Mouse (Mus musculus) liver, postnatal 0 days (tissue): Measurements from ENCODE around the gene 1700102P08Rik. TPM values are rescaled to one million over a fixed set of nuclear protein-coding genes. Genes with fewer than 3 reads are reported as not detected.

Source experiments
- ATAC-seq: fragments of 200-750 bp; cut with Nextera tagmentation; 2 replicates; pipeline ENCODE4 v1.8.0; 2017; ENCODE audit warnings: mild to moderate bottlenecking, moderate library complexity
- DNase-seq: peaks from one replicate; pipeline ENCODE4 v3.0.0-alpha.2; 2016
- H3K27ac ChIP-seq: fragments of 300-500 bp; sonication (generic); 2 replicates; pipeline ENCODE4 v1.5.1; 2014; ENCODE audit warnings: antibody characterized with exemption, moderate library complexity, mild to moderate bottlenecking, low read depth
- H3K27me3 ChIP-seq: fragments of 300-500 bp; sonication (generic); 2 replicates; pipeline ENCODE4 v1.6.1; 2014; ENCODE audit warnings: low read length, control low read depth, mixed read lengths; ENCODE audit not compliant: insufficient read depth
- H3K36me3 ChIP-seq: fragments of 300-500 bp; sonication (generic); replicated peaks from 2 replicates; pipeline ENCODE4 v1.6.1; 2014; ENCODE audit warnings: mild to moderate bottlenecking, control low read depth, low read length, moderate library complexity, mixed read lengths; ENCODE audit not compliant: insufficient read depth
- H3K4me1 ChIP-seq: fragments of 300-500 bp; sonication (generic); 2 replicates; pipeline ENCODE4 v1.6.1; 2014; ENCODE audit warnings: antibody characterized with exemption, mild to moderate bottlenecking, control low read depth; ENCODE audit not compliant: insufficient read depth
- H3K4me2 ChIP-seq: fragments of 300-500 bp; sonication (generic); 2 replicates; pipeline ENCODE4 v1.6.1; 2014; ENCODE audit warnings: low read depth, mild to moderate bottlenecking, low read length, moderate library complexity, mixed read lengths
- H3K4me3 ChIP-seq: fragments of 300-500 bp; sonication (generic); 2 replicates; pipeline ENCODE4 v1.5.1; 2014; ENCODE audit warnings: low read depth, low read length
- H3K9ac ChIP-seq: fragments of 300-500 bp; sonication (generic); replicated peaks from 2 replicates; pipeline ENCODE4 v1.6.1; 2014; ENCODE audit warnings: mild to moderate bottlenecking, moderate library complexity
- H3K9me3 ChIP-seq: fragments of 300-500 bp; sonication (generic); 2 replicates; pipeline ENCODE4 v1.6.1; 2016; ENCODE audit warnings: mild to moderate bottlenecking, control low read depth, low read length, mixed read lengths
- CTCF ChIP-seq: sonication (generic); IDR thresholded peaks from 2 replicates; pipeline ENCODE4 v1.5.1; 2016; ENCODE audit warnings: antibody characterized with exemption, low read depth
- EP300 ChIP-seq: IDR thresholded peaks from 2 replicates; pipeline ENCODE4 v1.6.1; 2016; ENCODE audit warnings: antibody characterized with exemption, low read depth, mild to moderate bottlenecking
- WGBS: fragments of 180-500 bp; shearing (Covaris S2); extraction: QIAGEN DNeasy Blood & Tissue Kit; methylation state at CpG from one replicate; pipeline ENCODE4 v1.1.7; 2014; ENCODE audit not compliant: insufficient replicate concordance; 5-methylcytosine and 5-hydroxymethylcytosine counted together
- polyA plus RNA-seq: library from polyadenylated mRNA; unstranded; fragments of >200 nt; fragmentation: Nextera tagmentation; extraction: Ambion mirVana; gene quantifications from 2 replicates; pipeline ENCODE4 v1.2.1, GENCODE M21; 2015

1700102P08Rik gene
- polyA plus RNA-seq, 1 experiment from 2014 or later = 0.14 TPM

- DNase-seq (no peak), ATAC-seq (no peak)
- TF ChIP-seq CTCF = no peak
- no peak for TF ChIP-seq EP300
- Histone ChIP-seq H3K4me1 (0 out of 2 replicates have a peak, but pooled peaks cover 3% of the 10 kb centered on the region), H3K36me3 (no peaks in the 10 kb centered on the region), H3K4me2 (no peak within 1 kb of the TSS), H3K27me3 (no peaks in the 10 kb centered on the region), H3K9me3 (no peaks in the 10 kb centered on the region), H3K9ac (no peak within 1 kb of the TSS), H3K4me3 (no peak within 1 kb of the TSS), H3K27ac (no peak within 1 kb of the TSS)
Measured at GRCm38 (mm10) chr9:108428384-108428783, 35.8 kb downstream of the 1700102P08Rik start, which contains the start of gene Ccdc36. Ccdc36 (minus strand) TSS chr9:108428484.

GRCm38 (mm10) chr9:108431431-108432067 is 38.9 kb downstream of the 1700102P08Rik start:
- no peak overlapping the region for H3K9ac ChIP-seq

GRCm38 (mm10) chr9:108436182-108436581 is 43.6 kb downstream of the 1700102P08Rik start, which contains the start of gene BC048562:
BC048562 (plus strand) TSS chr9:108436482.
- H3K36me3 ChIP-seq = no peaks in the 10 kb centered on the region
- H3K27me3 ChIP-seq = no peaks in the 10 kb centered on the region
- no peaks in the 10 kb centered on the region for H3K9me3 ChIP-seq
- no peak within 1 kb of the TSS for H3K4me2 ChIP-seq
- no peak within 1 kb of the TSS for H3K27ac ChIP-seq
- ATAC-seq (no peak), DNase-seq (no peak)
- H3K9ac ChIP-seq = no peak within 1 kb of the TSS
- H3K4me3 ChIP-seq = no peak within 1 kb of the TSS
- TF ChIP-seq EP300 (no peak), CTCF (no peak)
- 72% methylated on average over 3 of the region's 3 CpGs for WGBS
- 0 out of 2 replicates have a peak, but pooled peaks cover 3% of the 10 kb centered on the region for H3K4me1 ChIP-seq

More at GRCm38 (mm10) chr9:108431431-108432067, 38.9 kb downstream of the 1700102P08Rik start:
- no peak for TF ChIP-seq CTCF
- no peak for TF ChIP-seq EP300
- Histone ChIP-seq H3K9me3 (no peaks in the 10 kb centered on the region), H3K4me3 (no peak overlapping the region), H3K27ac (no peak overlapping the region), H3K27me3 (no peaks in the 10 kb centered on the region), H3K36me3 (no peaks in the 10 kb centered on the region), H3K4me2 (peak overlapping the region; percentile 35; the same call in 1 of the 2 replicates), H3K4me1 (0 out of 2 replicates have a peak, but pooled peaks cover 3% of the 10 kb centered on the region)
- DNase-seq (peak; percentile 56), ATAC-seq (no peak)
- WGBS = 55% methylated on average over 32 of the region's 32 CpGs

GRCm38 (mm10) chr9:108439176-108439575 is 46.6 kb downstream of the 1700102P08Rik start:
- TF ChIP-seq EP300 = no peak
- TF ChIP-seq CTCF = no peak
- 79% methylated on average over 6 of the region's 6 CpGs for whole genome bisulfite sequencing
- no peak overlapping the region for H3K4me3 ChIP-seq
- H3K9me3 ChIP-seq = no peaks in the 10 kb centered on the region
- H3K36me3 ChIP-seq = no peaks in the 10 kb centered on the region
- H3K9ac ChIP-seq = no peak overlapping the region
- DNase-seq (no peak), ATAC-seq (no peak)
- no peaks in the 10 kb centered on the region for H3K4me1 ChIP-seq
- no peaks in the 10 kb centered on the region for H3K27me3 ChIP-seq
- H3K27ac ChIP-seq = no peak overlapping the region
- no peak overlapping the region for H3K4me2 ChIP-seq

GRCm38 (mm10) chr9:108440485-108440884 is 47.9 kb downstream of the 1700102P08Rik start:
- TF ChIP-seq CTCF (no peak), EP300 (no peak)
- Histone ChIP-seq H3K4me2 (no peak overlapping the region), H3K9ac (no peak overlapping the region), H3K9me3 (no peaks in the 10 kb centered on the region), H3K27me3 (no peaks in the 10 kb centered on the region), H3K27ac (no peak overlapping the region), H3K4me3 (no peak overlapping the region), H3K36me3 (no peaks in the 10 kb centered on the region), H3K4me1 (no peaks in the 10 kb centered on the region; the same call in 1 of the 2 replicates)
- no peak for DNase-seq
- 66% methylated on average over 5 of the region's 5 CpGs for WGBS
- ATAC-seq = no peak

- Histone ChIP-seq H3K9ac (no peak overlapping the region), H3K27ac (no peak overlapping the region), H3K4me1 (no peaks in the 10 kb centered on the region; the same call in 1 of the 2 replicates), H3K27me3 (no peaks in the 10 kb centered on the region), H3K9me3 (no peaks in the 10 kb centered on the region), H3K36me3 (no peaks in the 10 kb centered on the region), H3K4me3 (no peak overlapping the region), H3K4me2 (no peak overlapping the region)
- WGBS = 85% methylated on average over 11 of the region's 11 CpGs
- DNase-seq (no peak), ATAC-seq (no peak)
- TF ChIP-seq EP300 (no peak), CTCF (no peak)
Measured at GRCm38 (mm10) chr9:108441236-108441919, 48.8 kb downstream of the 1700102P08Rik start.
